Mouse (Mus musculus): ENCODE measurements around the gene Mfsd14a. TPM values are rescaled to one million over a fixed set of nuclear protein-coding genes. Genes with fewer than 3 reads are reported as not detected.
A peak's percentile ranks its signal among the peaks of the same experiment; 100 is the strongest.

The Mfsd14a gene
- total and polyA plus RNA-seq, 2 experiments from 2014 or later = 49.3 to 53.4 TPM

GRCm38 (mm10) chr3:116653278-116653945 lies 9.1 kb downstream of the Mfsd14a start:
- DNase-seq (ENCODE audit: low spot score) = no peak
- 65% methylated on average over 5 of the region's 5 CpGs for WGBS

GRCm38 (mm10) chr3:116652033-116652446 lies 10.4 kb downstream of the Mfsd14a start:
- Histone ChIP-seq H3K9ac (replicated peaks; ENCODE audit: low read length) (no peak overlapping the region), H3K9me3 (ENCODE audit: low read length) (no peaks in the 10 kb centered on the region), H3K36me3 (ENCODE audit: insufficient read depth, low read length) (no peaks in the 10 kb centered on the region), H3K27me3 (ENCODE audit: insufficient read depth, low read length) (no peaks in the 10 kb centered on the region), H3K27ac (no peak overlapping the region), H3K4me2 (ENCODE audit: low read depth, low read length) (no peak overlapping the region), H3K4me3 (ENCODE audit: low read length) (no peak overlapping the region), H3K4me1 (ENCODE audit: insufficient read depth, low read length) (no peaks in the 10 kb centered on the region; the same call in 1 of the 2 replicates)
- DNase-seq (ENCODE audit: low spot score) (peak; percentile 21), ATAC-seq (peak; percentile 51; the same call in 1 of the 2 replicates)
- 28% methylated on average over 3 of the region's 3 CpGs for WGBS
- no peak for TF ChIP-seq CTCF (IDR thresholded peaks at IDR 0.05; ENCODE audit: low read depth)

More at GRCm38 (mm10) chr3:116653278-116653945, 9.1 kb downstream of the Mfsd14a start:
- Histone ChIP-seq H3K27ac (no peak overlapping the region), H3K4me3 (ENCODE audit: low read length) (no peak overlapping the region), H3K4me1 (ENCODE audit: insufficient read depth, low read length) (no peaks in the 10 kb centered on the region; the same call in 1 of the 2 replicates), H3K9ac (replicated peaks; ENCODE audit: low read length) (no peak overlapping the region), H3K36me3 (ENCODE audit: insufficient read depth, low read length) (no peaks in the 10 kb centered on the region), H3K4me2 (ENCODE audit: low read depth, low read length) (no peak overlapping the region), H3K9me3 (ENCODE audit: low read length) (no peaks in the 10 kb centered on the region), H3K27me3 (ENCODE audit: insufficient read depth, low read length) (no peaks in the 10 kb centered on the region)
- no peak for TF ChIP-seq CTCF (IDR thresholded peaks at IDR 0.05; ENCODE audit: low read depth)
- ATAC-seq = no peak

GRCm38 (mm10) chr3:116650698-116651097 lies 11.8 kb downstream of the Mfsd14a start:
- H3K27ac ChIP-seq = no peak overlapping the region
- ATAC-seq (no peak), DNase-seq (ENCODE audit: low spot score) (no peak)
- H3K9ac ChIP-seq (replicated peaks; ENCODE audit: low read length) = no peak overlapping the region
- peaks cover under 1% of the 10 kb centered on the region; the same call in 1 of the 2 replicates for H3K36me3 ChIP-seq (ENCODE audit: insufficient read depth, low read length)
- H3K4me1 ChIP-seq (ENCODE audit: insufficient read depth, low read length) = no peaks in the 10 kb centered on the region; the same call in 1 of the 2 replicates
- no peak overlapping the region for H3K4me3 ChIP-seq (ENCODE audit: low read length)
- 95% methylated on average over 9 of the region's 9 CpGs for WGBS
- H3K9me3 ChIP-seq (ENCODE audit: low read length) = no peaks in the 10 kb centered on the region
- no peaks in the 10 kb centered on the region for H3K27me3 ChIP-seq (ENCODE audit: insufficient read depth, low read length)
- TF ChIP-seq CTCF (IDR thresholded peaks at IDR 0.05; ENCODE audit: low read depth) = no peak
- H3K4me2 ChIP-seq (ENCODE audit: low read depth, low read length) = no peak overlapping the region

- Histone ChIP-seq H3K4me1 (ENCODE audit: insufficient read depth, low read length) (no peaks in the 10 kb centered on the region; the same call in 1 of the 2 replicates), H3K27me3 (ENCODE audit: insufficient read depth, low read length) (no peaks in the 10 kb centered on the region), H3K9me3 (ENCODE audit: low read length) (no peaks in the 10 kb centered on the region), H3K4me3 (ENCODE audit: low read length) (no peak overlapping the region), H3K9ac (replicated peaks; ENCODE audit: low read length) (no peak overlapping the region), H3K4me2 (ENCODE audit: low read depth, low read length) (no peak overlapping the region), H3K36me3 (ENCODE audit: insufficient read depth, low read length) (peaks cover 14% of the 10 kb centered on the region; the same call in 1 of the 2 replicates), H3K27ac (no peak overlapping the region)
- WGBS = 94% methylated on average over 7 of the region's 7 CpGs
- DNase-seq (ENCODE audit: low spot score) (no peak), ATAC-seq (no peak)
- no peak for TF ChIP-seq CTCF (IDR thresholded peaks at IDR 0.05; ENCODE audit: low read depth)
Observed at GRCm38 (mm10) chr3:116648805-116649204, 13.7 kb downstream of the Mfsd14a start.

- Histone ChIP-seq H3K9me3 (ENCODE audit: low read length) (no peaks in the 10 kb centered on the region), H3K36me3 (ENCODE audit: insufficient read depth, low read length) (peaks cover 28% of the 10 kb centered on the region; the same call in 1 of the 2 replicates), H3K27me3 (ENCODE audit: insufficient read depth, low read length) (no peaks in the 10 kb centered on the region), H3K9ac (replicated peaks; ENCODE audit: low read length) (no peak overlapping the region), H3K27ac (no peak overlapping the region), H3K4me1 (ENCODE audit: insufficient read depth, low read length) (no peaks in the 10 kb centered on the region), H3K4me2 (ENCODE audit: low read depth, low read length) (no peak overlapping the region), H3K4me3 (ENCODE audit: low read length) (no peak overlapping the region)
- no peak for TF ChIP-seq CTCF (IDR thresholded peaks at IDR 0.05; ENCODE audit: low read depth)
- ATAC-seq = no peak
- WGBS = 94% methylated on average over 1 of the region's 1 CpGs
- DNase-seq (ENCODE audit: low spot score) = no peak
Observed at GRCm38 (mm10) chr3:116646387-116646786, 16.1 kb downstream of the Mfsd14a start.

GRCm38 (mm10) chr3:116642373-116642772 lies 20.1 kb downstream of the Mfsd14a start:
- no peak for TF ChIP-seq CTCF (IDR thresholded peaks at IDR 0.05; ENCODE audit: low read depth)
- ATAC-seq (no peak), DNase-seq (ENCODE audit: low spot score) (no peak)
- Histone ChIP-seq H3K9me3 (ENCODE audit: low read length) (no peaks in the 10 kb centered on the region), H3K27me3 (ENCODE audit: insufficient read depth, low read length) (no peaks in the 10 kb centered on the region), H3K4me2 (ENCODE audit: low read depth, low read length) (no peak overlapping the region), H3K4me1 (ENCODE audit: insufficient read depth, low read length) (no peaks in the 10 kb centered on the region), H3K36me3 (ENCODE audit: insufficient read depth, low read length) (peaks cover 53% of the 10 kb centered on the region), H3K27ac (no peak overlapping the region), H3K4me3 (ENCODE audit: low read length) (no peak overlapping the region), H3K9ac (replicated peaks; ENCODE audit: low read length) (no peak overlapping the region)
- 96% methylated on average over 2 of the region's 2 CpGs for WGBS

- DNase-seq (ENCODE audit: low spot score) = no peak
- no peak for TF ChIP-seq CTCF (IDR thresholded peaks at IDR 0.05; ENCODE audit: low read depth)
- H3K27ac ChIP-seq = no peak overlapping the region
Observed at GRCm38 (mm10) chr3:116641811-116642371, 20.6 kb downstream of the Mfsd14a start.

More at GRCm38 (mm10) chr3:116641811-116642371, 20.6 kb downstream of the Mfsd14a start:
- Histone ChIP-seq H3K4me2 (ENCODE audit: low read depth, low read length) (no peak overlapping the region), H3K4me1 (ENCODE audit: insufficient read depth, low read length) (no peaks in the 10 kb centered on the region), H3K4me3 (ENCODE audit: low read length) (no peak overlapping the region), H3K36me3 (ENCODE audit: insufficient read depth, low read length) (peaks cover 57% of the 10 kb centered on the region), H3K9ac (replicated peaks; ENCODE audit: low read length) (no peak overlapping the region), H3K27me3 (ENCODE audit: insufficient read depth, low read length) (no peaks in the 10 kb centered on the region), H3K9me3 (ENCODE audit: low read length) (no peaks in the 10 kb centered on the region)
- ATAC-seq = no peak
- 93% methylated on average over 6 of the region's 6 CpGs for WGBS

Measured in hindbrain, postnatal 0 days (tissue).